Mouse (Mus musculus): ENCODE measurements around the gene Gm11937.

The Gm11937 gene

GRCm38 (mm10) chr11:99581564-99581963 lies 28.4 kb downstream of the Gm11937 start:
- DNase-seq (ENCODE audit: low spot score): no peak

GRCm38 (mm10) chr11:99581051-99581450 lies 28.9 kb downstream of the Gm11937 start:
- DNase-seq (ENCODE audit: low spot score): no peak

GRCm38 (mm10) chr11:99580636-99581035 lies 29.4 kb downstream of the Gm11937 start, which contains the start of gene Krtap1-5:
Gene Krtap1-5 (minus strand): TSS chr11:99581016.
- no peak for DNase-seq (ENCODE audit: low spot score)

- peak; percentile 89 for DNase-seq (ENCODE audit: low spot score)
Observed at GRCm38 (mm10) chr11:99574106-99574505, 35.9 kb downstream of the Gm11937 start.

- DNase-seq (ENCODE audit: low spot score): no peak
Observed at GRCm38 (mm10) chr11:99573164-99573563, 36.8 kb downstream of the Gm11937 start.

GRCm38 (mm10) chr11:99566530-99566929 lies 43.5 kb downstream of the Gm11937 start, which contains the start of gene Krtap3-1:
Gene Krtap3-1 (minus strand): TSS chr11:99566630.
- DNase-seq (ENCODE audit: low spot score): no peak

- DNase-seq (ENCODE audit: low spot score): no peak
Observed at GRCm38 (mm10) chr11:99562580-99562979, 47.4 kb downstream of the Gm11937 start.

Data from retina, embryonic 14.5 days (tissue).